Mouse (Mus musculus): ENCODE measurements around the gene Suco.

DNA sequence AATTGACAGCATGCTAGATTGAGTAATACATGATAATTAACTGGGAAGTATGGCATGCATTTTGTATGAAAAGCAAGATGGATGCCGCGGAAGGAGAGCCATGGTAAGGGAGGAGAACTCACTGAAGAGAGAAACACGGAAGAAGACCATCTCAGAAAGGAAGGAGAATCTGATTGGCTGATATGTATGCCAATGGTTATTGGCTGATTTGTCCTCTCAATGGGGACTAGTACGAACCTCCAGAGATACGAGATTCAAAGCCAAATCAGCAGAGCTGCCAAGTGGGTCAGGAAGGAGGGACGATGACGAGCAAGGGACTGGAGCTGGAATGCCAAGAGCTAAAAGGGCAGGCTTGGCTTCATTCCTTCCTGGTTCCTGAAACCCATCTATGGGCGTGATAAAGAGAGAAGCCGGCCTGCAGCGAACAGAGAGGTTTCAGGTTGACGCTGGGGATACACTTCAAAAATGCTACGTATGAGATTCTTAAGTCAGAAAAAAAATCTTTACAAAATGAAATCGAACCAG lies 48.9 kb upstream of the Suco start:
- TF ChIP-seq CTCF (IDR thresholded peaks at IDR 0.05) = no peak
- TF ChIP-seq EP300 (IDR thresholded peaks at IDR 0.05) = no peak
